Mouse (Mus musculus): ENCODE data around the gene Ttll11. TPM values are rescaled to one million over a fixed set of nuclear protein-coding genes. Genes with fewer than 3 reads are reported as not detected.

The Ttll11 gene
- total RNA-seq, 2 experiments from 2014 or later: 14.5 to 15.2 TPM

- DNase-seq (ENCODE audit: low spot score in 2 of 2): no peak
Measured at GRCm38 (mm10) chr2:35731671-35732449, 247.9 kb downstream of the Ttll11 start.

GRCm38 (mm10) chr2:35729077-35730065 lies 250.3 kb downstream of the Ttll11 start:
- DNase-seq (ENCODE audit: low spot score in 2 of 2): peak in 1 of 2 experiments; percentile 37

GRCm38 (mm10) chr2:35728633-35729032 lies 251.1 kb downstream of the Ttll11 start:
- DNase-seq (ENCODE audit: low spot score in 2 of 2): no peak

- DNase-seq (ENCODE audit: low spot score in 2 of 2): no peak
Measured at GRCm38 (mm10) chr2:35723691-35724090, 256.0 kb downstream of the Ttll11 start.

- no peak for DNase-seq (ENCODE audit: low spot score in 2 of 2)
Measured at GRCm38 (mm10) chr2:35723267-35723666, 256.4 kb downstream of the Ttll11 start.

GRCm38 (mm10) chr2:35722821-35723220 lies 256.9 kb downstream of the Ttll11 start:
- no peak for DNase-seq (ENCODE audit: low spot score in 2 of 2)

- no peak for DNase-seq (ENCODE audit: low spot score in 2 of 2)
Measured at GRCm38 (mm10) chr2:35720956-35721355, 258.8 kb downstream of the Ttll11 start.

- DNase-seq (ENCODE audit: low spot score in 2 of 2): no peak
Measured at GRCm38 (mm10) chr2:35720550-35720949, 259.2 kb downstream of the Ttll11 start.

- DNase-seq (ENCODE audit: low spot score in 2 of 2): peak; percentile 56 to 66
Measured at GRCm38 (mm10) chr2:35720104-35720503, 259.6 kb downstream of the Ttll11 start.

- peak in 1 of 2 experiments; percentile 44 for DNase-seq (ENCODE audit: low spot score in 2 of 2)
Measured at GRCm38 (mm10) chr2:35719230-35720005, 260.3 kb downstream of the Ttll11 start.

- no peak for DNase-seq (ENCODE audit: low spot score in 2 of 2)
Measured at GRCm38 (mm10) chr2:35718662-35719061, 261.1 kb downstream of the Ttll11 start.

- DNase-seq (ENCODE audit: low spot score in 2 of 2): no peak
Measured at GRCm38 (mm10) chr2:35718003-35718500, 261.7 kb downstream of the Ttll11 start.

- DNase-seq (ENCODE audit: low spot score in 2 of 2): no peak
Measured at GRCm38 (mm10) chr2:35716175-35716574, 263.5 kb downstream of the Ttll11 start.

- DNase-seq (ENCODE audit: low spot score in 2 of 2): no peak
Measured at GRCm38 (mm10) chr2:35715485-35715884, 264.2 kb downstream of the Ttll11 start.

- no peak for DNase-seq (ENCODE audit: low spot score in 2 of 2)
Measured at GRCm38 (mm10) chr2:35714742-35715167, 265.0 kb downstream of the Ttll11 start.

GRCm38 (mm10) chr2:35713460-35713859 lies 266.3 kb downstream of the Ttll11 start:
- no peak for DNase-seq (ENCODE audit: low spot score in 2 of 2)

GRCm38 (mm10) chr2:35712611-35713010 lies 267.1 kb downstream of the Ttll11 start:
- no peak for DNase-seq (ENCODE audit: low spot score in 2 of 2)

GRCm38 (mm10) chr2:35703241-35703640 lies 276.5 kb downstream of the Ttll11 start:
- no peak for DNase-seq (ENCODE audit: low spot score in 2 of 2)

- no peak for DNase-seq (ENCODE audit: low spot score in 2 of 2)
Measured at GRCm38 (mm10) chr2:35702608-35703007, 277.1 kb downstream of the Ttll11 start.

- no peak for DNase-seq (ENCODE audit: low spot score in 2 of 2)
Measured at GRCm38 (mm10) chr2:35702001-35702400, 277.7 kb downstream of the Ttll11 start.
